Mouse (Mus musculus) hematopoietic stem cell, adult 5-6 weeks (primary cell): ENCODE measurements at regions not wholly inside any gene's neighbourhood (a gene's known extent, or its start where the extent isn't known, plus 50 kb on each side); places are given as distances from the start of the nearest gene placed in this dataset.

Experiments
- ATAC-seq, 2 experiments: fragments of 125-278 bp in 1 of 2; replicated peaks in 1 of 2; 2 replicates each; pipeline ENCODE4 v1.8.0; 2016 to 2017; ENCODE audit warnings: inconsistent platforms in 2 of 2, mild to moderate bottlenecking in 2 of 2, moderate number of reproducible peaks in 2 of 2, low read depth in 1 of 2, moderate TSS enrichment in 1 of 2; ENCODE audit not compliant: low FRiP score in 2 of 2, poor library complexity in 2 of 2, severe bottlenecking in 2 of 2, insufficient read depth in 1 of 2, low TSS enrichment in 1 of 2

DNA sequence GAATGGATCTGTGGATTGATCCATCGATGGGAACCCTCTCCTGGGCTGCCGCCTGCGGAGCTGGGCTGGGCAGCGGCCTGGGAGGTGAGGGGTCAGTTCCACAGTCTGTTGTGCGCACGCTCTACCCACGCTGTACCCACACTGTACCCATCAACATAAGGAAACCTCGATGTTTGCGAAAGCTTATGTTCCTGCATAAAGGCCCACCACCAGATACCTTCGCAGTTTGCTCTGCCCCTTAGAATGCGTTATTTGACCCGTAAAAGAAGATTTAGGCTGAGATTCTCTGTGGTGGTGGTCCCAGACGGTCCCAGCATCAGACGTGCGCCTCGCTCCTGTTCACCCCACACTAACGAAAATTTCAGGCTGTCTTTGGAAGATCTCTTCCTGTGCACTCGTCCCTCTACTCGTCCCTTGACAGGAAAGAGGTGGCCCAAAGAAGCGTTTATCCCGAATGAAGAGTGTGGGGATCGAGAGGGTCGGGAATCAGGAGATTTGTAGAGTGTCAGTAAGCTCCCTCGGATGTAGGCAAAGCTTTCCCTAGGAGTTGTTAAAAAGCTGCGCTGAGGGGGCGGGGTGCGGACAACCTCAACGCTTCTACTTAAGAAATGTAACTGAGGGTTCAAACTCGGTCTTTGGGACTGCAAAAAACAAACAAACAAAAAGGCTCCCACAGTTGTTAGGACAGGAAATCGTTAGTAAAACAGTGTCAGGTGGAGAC lies 123.9 kb downstream of the Tmem161b start:
- ATAC-seq = no peak

DNA sequence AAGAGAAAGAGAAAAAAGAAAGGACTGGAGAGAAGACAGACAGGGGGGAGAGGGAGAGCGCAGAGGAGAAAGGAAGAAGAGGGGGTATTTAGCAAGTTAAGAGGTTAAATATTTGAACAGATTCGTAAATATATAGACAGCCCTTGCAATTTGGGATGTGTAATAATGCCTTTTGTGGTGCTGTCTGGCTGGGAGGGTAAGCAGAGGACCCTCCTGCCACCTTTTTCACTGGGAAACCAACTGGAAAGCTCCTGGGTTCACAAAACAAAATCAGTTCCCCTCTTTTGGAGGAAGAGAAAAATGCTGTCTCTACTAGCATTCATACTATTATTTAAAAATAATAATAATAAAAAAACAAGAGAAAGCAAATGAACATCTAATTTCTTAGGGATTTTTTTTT lies 124.5 kb downstream of the Tmem161b start:
- no peak for ATAC-seq

DNA sequence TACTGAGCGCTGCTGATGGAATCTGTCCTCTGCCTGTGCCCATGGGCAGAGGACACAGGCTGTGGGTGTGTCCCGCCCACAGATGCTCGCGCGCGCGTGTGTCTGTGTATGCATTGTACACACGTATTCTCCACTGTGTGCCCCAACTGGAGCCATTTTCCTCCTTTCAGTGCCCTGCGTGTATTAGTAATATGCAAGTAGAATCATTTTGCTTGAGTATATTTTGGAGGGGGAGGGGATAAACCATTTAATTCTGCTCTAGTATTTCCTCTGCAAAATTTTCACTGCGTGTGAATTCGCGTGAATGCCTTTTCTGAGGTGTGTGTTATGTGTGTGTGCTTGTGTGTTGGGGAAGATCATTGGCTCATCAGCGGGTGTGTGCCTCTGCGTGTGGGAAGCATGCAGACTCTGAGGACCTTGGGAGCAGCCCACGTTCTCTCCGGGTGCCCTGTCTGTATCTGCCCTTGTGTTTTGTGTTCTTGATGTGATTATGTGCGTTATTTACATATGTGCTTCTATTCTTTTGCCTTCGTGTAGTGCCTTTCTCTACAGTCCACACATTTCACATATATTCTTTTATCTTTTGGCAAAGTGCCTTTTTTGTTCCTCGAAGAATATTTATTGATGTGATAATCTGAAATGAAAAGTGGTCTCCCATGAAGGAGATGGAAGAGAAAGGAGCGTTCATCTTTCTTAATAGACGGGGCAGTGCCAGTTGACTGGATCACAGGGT lies 125.3 kb downstream of the Tmem161b start:
- ATAC-seq = no peak

DNA sequence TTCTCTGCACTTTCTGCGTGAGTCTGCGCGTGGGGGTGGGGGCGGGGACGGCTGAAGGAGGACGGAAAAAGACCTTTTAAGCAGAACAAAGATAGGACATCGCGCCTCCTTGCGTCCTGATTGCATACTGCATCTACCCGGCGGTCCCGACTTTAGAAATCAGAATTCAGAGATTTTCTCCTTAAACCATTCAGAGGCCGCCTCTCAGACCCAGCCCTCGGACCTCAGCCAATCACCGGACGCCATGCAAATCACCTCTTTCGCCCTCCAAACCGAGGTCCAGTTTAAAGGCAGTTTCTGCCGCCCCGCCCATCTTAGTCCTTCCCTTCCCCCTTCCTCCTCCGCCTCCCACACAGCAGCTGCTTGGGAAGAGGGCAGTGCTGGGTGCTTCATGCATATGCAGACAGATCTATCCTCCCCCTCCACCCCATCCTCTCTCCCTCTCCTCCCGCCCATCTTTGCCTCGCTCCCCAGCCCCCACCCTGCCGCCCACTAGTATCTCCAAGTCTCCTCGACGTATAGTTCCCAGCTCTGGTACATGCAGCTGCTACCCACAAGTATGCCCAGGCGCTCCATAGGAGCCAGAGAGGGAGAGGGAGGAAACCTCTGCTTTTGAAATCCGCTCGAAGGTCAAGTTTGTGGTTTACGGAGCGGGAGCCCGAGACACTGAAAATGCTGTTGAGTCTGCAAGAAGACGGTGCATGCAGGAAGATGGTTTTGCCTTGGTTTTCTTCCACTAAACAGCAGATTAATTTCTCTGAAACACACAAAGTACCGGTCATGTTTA lies 126.0 kb downstream of the Tmem161b start:
- peak; percentile 74 to 84 for ATAC-seq

DNA sequence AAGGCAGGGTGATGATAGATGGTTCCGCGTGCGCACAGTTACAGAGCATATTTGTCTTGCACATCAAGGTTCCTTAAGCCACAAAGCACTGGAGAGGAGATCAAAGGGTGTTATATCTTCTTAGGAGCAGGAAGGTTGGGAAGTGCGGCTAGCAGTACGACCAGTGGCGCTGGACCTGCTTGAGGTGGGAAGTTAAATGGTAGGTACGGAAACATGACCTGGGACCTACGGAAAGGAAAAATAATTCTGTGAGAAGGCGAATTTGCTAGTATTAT lies 126.5 kb downstream of the Tmem161b start:
- peak; percentile 2 to 10; a peak in 1 of 4 replicates for ATAC-seq

DNA sequence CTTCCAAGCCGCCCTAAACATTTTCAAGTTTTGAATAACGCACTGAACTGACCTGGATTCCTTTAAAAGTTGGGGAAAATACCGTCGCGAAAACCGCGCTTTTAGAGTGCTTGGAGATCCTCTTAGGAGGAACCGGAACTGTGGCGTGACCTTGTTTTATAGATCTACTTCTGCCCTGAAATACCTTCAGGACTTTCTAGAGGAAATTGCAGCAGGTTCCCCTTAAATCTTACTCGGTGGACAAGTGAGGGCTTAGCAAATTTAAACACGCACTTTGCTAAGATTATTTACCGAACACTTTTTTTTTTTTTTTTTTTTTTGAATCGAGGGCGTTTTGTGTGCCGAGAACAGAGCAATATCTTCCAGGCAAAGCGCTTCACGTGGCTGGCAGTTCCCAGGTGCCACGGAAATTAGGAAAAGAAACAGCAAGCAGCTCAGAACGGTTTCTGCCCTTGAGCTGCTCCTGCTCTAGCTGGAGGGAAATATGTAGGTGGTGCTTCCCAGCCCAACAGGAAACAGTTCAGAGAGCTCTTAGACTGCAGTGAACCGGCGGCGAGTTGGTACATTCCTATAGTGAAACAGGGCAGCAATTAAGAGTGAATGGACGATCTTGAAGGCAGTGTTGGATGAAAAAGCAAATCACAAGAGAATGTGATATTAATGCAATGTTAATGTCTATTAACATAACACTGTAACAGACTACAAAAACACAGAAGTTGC lies 127.1 kb downstream of the Tmem161b start:
- peak; percentile 18 to 56; a peak in 3 of 4 replicates for ATAC-seq

DNA sequence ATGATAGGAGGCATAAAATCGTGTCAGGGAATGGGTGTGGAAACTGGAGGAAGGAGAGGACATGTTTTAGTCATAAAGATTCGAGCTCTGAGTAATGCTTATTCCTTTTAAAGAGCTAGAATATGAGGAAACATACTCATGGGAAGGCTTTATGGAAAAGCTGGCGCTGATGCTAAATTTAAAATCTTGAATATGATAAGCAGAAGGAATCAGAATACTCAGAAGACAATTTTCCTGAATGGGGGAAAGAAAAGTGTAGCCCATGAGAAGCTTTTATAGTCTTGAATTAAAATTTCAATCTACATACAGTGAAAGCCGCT lies 127.6 kb downstream of the Tmem161b start:
- ATAC-seq = no peak

- no peak for ATAC-seq
Measured at GRCm38 (mm10) chr13:84350791-84351190, 128.7 kb downstream of the Tmem161b start.

- ATAC-seq = no peak
Measured at GRCm38 (mm10) chr13:84356455-84356854, 134.4 kb downstream of the Tmem161b start.

DNA sequence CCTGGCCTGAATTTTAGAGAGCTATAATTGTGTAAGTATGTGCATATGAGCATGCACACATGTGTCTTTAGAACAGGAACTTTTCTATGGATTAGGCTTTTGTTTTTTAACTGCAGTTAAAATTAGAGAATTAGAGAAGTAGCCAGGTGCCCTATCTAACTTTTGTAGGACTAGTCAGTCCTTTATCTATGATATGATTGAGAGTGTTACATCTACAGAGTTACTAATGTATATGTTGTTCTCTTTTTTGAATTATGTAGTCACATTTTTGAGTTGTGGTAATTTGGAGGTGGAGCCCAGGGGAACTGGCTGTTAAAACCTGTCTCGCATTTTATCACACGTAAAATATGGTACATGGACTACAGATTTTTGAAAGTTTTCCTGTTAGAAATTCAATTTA lies 138.4 kb downstream of the Tmem161b start:
- no peak for ATAC-seq

DNA sequence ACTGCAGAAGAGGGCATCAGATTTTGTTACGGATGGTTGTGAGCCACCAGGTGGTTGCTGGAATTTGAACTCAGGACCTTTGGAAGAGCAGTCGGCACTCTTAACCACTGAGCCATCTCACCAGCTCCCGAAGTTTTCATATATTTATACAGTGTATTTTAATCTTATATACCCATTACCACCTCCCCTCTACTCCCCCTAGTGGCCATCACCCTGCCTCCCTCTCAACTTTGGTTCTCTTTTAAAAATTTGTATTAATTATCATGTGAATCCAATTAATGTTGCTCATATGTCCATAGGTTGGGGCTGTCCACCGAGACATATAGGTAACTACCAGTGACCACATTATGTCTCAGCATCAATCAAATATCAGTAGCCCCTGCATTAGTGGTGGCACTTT lies 142.0 kb downstream of the Tmem161b start:
- 0 out of 4 replicates have a peak, but pooled peaks of 1 of the 2 experiments have one; percentile 17 for ATAC-seq

GRCm38 (mm10) chr13:84365503-84365902 lies 143.4 kb downstream of the Tmem161b start:
- ATAC-seq = no peak

DNA sequence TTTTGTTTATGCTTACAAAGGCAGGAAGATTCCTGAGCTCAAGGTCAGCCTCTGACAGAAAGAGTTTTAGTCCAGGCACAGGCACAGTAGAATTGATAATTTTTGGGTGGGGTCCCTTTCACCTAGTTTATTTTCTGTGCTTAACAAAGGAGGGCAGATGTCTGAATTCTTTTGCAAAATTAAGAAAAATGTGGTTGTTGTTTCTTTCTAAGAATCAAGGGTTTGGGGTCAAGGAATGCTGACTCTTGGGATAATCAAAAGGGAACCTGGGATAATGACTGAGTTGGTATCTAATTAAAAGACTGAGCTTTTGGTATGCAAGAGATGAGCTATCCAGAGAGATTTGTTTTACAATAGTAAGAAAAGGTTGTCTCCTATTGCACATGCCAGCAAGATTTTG lies 143.9 kb downstream of the Tmem161b start:
- ATAC-seq = no peak

DNA sequence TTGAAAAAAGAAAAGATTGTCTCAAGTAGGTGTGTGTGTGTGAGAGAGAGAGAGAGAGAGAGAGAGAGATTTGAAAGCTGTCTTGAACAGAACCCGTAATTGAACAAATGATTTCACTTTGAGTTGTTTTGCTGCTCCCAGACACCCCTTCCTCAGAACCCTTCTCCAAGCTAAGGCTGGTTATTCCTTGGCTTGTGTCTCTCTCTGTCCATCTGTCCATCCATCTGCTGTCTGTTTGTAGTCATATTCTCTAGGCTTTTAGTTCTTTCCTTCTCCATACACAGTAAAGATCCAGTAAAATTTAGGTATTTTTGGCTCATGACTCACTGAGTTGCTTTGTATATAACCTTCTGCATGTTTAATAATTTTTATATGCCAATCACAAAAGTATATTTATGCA lies 144.7 kb downstream of the Tmem161b start:
- no peak for ATAC-seq

DNA sequence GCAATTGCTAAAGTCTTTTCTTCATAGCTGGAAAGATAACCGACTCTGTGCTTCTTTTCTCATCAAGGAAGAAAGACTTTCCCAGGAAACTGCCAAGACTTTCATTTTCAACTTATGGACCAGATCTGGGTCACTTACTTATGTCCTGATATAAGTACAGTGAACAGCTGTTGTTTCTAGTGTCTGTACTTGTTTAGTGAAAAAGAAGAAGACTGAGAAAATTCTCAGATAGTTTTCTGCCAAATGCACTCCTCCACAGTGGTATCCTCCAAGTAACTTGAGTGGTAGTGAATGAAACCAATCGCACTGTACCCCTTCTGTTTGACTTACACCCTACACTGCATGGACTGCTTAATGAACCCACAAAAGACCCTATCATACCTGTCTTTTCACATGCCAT lies 146.1 kb downstream of the Tmem161b start:
- no peak for ATAC-seq

DNA sequence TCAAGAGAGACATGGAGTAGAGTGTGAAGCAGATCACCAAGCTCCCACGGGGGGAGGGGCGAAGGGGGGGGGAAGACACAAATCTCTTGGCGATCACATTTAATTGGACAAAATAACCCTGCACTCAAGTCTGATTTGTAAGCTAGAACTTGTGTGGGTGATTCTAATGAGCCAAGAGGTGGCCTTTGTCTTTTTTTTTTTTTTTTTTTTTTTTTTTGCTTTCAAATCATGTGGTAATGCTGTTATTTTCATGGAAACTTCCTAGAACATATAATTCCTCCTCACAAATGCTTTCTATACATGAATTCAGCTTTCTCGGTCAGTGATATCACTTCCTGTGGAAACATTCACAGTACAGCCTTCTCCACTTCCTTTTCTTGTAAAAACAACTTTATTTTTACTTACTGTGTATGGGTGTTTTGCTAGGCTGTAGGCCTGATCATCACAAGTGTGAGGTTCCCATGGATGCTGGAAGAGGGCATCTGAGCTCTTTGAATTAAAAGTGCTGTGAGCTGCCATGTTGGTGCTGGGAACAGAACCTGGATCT lies 152.7 kb downstream of the Tmem161b start:
- no peak for ATAC-seq

DNA sequence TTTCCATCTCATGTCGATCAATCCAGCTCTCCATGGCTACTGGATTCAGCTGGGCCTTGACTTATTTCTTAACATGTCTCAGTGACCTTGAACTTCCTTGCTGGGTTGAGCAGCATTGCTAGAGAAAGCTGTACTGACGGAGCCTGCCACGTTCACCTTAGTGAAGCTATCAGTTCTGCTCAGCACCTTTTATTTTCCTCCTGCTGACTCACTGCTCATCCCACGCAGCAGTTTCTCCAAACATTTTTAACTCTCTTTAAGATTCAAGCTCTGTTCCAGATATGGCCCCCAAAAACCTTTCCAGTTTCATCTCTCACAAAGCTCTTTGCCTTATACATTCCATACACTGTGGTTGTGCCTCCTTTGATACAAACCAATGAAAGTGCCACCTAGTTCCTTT lies 153.8 kb downstream of the Tmem161b start:
- ATAC-seq = no peak
